Mouse (Mus musculus): ENCODE measurements at regions not wholly inside any gene's neighbourhood (a gene's known extent, or its start where the extent isn't known, plus 50 kb on each side); places are given as distances from the start of the nearest gene placed in this dataset.

GRCm38 (mm10) chr13:60470426-60471398, 131.0 kb upstream of the Dapk1 start:
- TF ChIP-seq CTCF (IDR thresholded peaks at IDR 0.05; ENCODE audit: low read depth, low read length) (no peak), POLR2A (IDR thresholded peaks at IDR 0.05; ENCODE audit: extremely low read depth, insufficient read depth, low read length) (no peak)

Measured in liver, adult 2 months (tissue).